Mouse (Mus musculus) liver, postnatal 0 days (tissue): Measurements from ENCODE around the gene Bdnf.

ENCODE experiments used
- CTCF ChIP-seq: sonication (generic); IDR thresholded peaks from 2 replicates; pipeline ENCODE4 v1.5.1; 2016; ENCODE audit warnings: antibody characterized with exemption, low read depth
- EP300 ChIP-seq: IDR thresholded peaks from 2 replicates; pipeline ENCODE4 v1.6.1; 2016; ENCODE audit warnings: antibody characterized with exemption, low read depth, mild to moderate bottlenecking

DNA sequence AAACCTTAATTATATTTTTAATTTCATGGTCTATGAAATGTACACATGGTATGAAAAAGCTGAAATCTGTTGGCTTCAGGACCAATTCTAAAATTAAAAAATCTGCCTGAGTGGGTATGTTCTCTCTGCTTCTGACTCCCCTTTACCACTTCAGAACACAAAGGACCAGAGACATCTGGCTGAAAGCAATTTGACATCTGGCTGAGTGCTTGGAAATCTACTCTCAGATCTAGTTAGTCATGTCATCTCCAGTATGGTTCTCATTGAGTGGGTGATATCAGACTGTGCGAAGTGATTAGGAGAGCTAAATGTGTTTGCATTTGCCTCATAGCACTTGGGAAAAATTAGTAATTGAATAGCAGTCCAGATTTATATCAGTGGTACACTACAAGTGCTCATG, 36.5 kb downstream of the Bdnf start:
- TF ChIP-seq CTCF = no peak
- no peak for TF ChIP-seq EP300
